Mouse (Mus musculus) brain, embryonic 14.5 days (tissue): ENCODE results near the gene Magi2.

Experiments
- CTCF ChIP-seq: fragments of 200-500 bp; IDR thresholded peaks from 2 replicates; pipeline ENCODE4 v1.5.1; 2012; ENCODE audit warnings: inconsistent platforms, mild to moderate bottlenecking, moderate library complexity, borderline replicate concordance; ENCODE audit not compliant: insufficient read depth, insufficient read length; ENCODE audit errors: extremely low read depth
- POLR2A ChIP-seq: fragments of 200-500 bp; IDR thresholded peaks from 2 replicates; pipeline ENCODE4 v1.6.1; 2012; ENCODE audit warnings: mild to moderate bottlenecking, inconsistent platforms, borderline replicate concordance; ENCODE audit not compliant: poor library complexity, insufficient read depth, insufficient read length, severe bottlenecking; ENCODE audit errors: extremely low read depth

DNA sequence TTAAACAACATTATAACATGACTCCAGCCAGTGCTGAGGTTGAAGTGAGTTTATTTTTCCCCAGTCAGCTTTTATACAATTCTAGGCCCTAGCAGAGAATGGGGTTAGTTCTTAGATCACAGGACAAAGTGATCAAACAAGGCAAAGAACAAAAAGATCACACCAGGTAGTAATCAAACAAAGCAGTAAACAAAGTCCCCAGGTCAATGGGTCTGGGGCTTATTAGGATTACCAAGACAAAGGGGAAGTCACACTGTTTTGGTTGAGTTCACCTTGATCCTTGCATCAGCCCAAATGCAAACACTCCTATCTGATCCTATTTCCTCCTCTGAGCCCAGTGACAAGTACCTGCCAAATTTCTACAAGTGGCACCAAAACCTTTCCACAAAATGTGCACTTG lies 1190.5 kb downstream of the Magi2 start:
- TF ChIP-seq POLR2A, result no peak
- no peak for TF ChIP-seq CTCF
